Mouse (Mus musculus) myocyte (in vitro differentiated cells): ENCODE results near the gene Ddo.

Source experiments
- CEBPB ChIP-seq: IDR thresholded peaks from 2 replicates; pipeline ENCODE4 v1.6.1; 2011; ENCODE audit warnings: mild to moderate bottlenecking, moderate library complexity; ENCODE audit not compliant: poor library complexity, insufficient read depth, severe bottlenecking
- E2F4 ChIP-seq: IDR thresholded peaks from one replicate; pipeline ENCODE4 v1.6.1; 2011; ENCODE audit warnings: mild to moderate bottlenecking, control low read depth, moderate library complexity; ENCODE audit not compliant: insufficient read depth
- MAX ChIP-seq: IDR thresholded peaks from one replicate; pipeline ENCODE4 v1.6.1; 2011; ENCODE audit warnings: low read depth, mild to moderate bottlenecking, control low read depth
- MYOG ChIP-seq, 3 experiments: IDR thresholded peaks; one replicate each; pipeline ENCODE4 v1.6.1; 2011; ENCODE audit warnings: control low read depth in 2 of 3, low read depth in 2 of 3, mild to moderate bottlenecking in 2 of 3; ENCODE audit not compliant: insufficient read length in 2 of 3, control insufficient read depth in 1 of 3, insufficient read depth in 1 of 3
- POLR2A ChIP-seq: IDR thresholded peaks from one replicate; pipeline ENCODE4 v1.6.1; 2011; ENCODE audit warnings: low read depth, mild to moderate bottlenecking, control low read depth, moderate library complexity; ENCODE audit not compliant: insufficient read length
- POLR2AphosphoS2 ChIP-seq: IDR thresholded peaks from one replicate; pipeline ENCODE4 v1.6.1; 2011; ENCODE audit warnings: low read depth, control low read depth; ENCODE audit not compliant: insufficient read length
- REST ChIP-seq: IDR thresholded peaks from one replicate; pipeline ENCODE4 v1.6.1; 2011; ENCODE audit warnings: mild to moderate bottlenecking, control low read depth, moderate library complexity; ENCODE audit not compliant: insufficient read depth, insufficient read length
- SRF ChIP-seq: IDR thresholded peaks from one replicate; pipeline ENCODE4 v1.6.1; 2011; ENCODE audit warnings: low read depth; ENCODE audit not compliant: control insufficient read depth, insufficient read length
- TCF12 ChIP-seq: IDR thresholded peaks from one replicate; pipeline ENCODE4 v1.6.1; 2011; ENCODE audit warnings: mild to moderate bottlenecking, control low read depth; ENCODE audit not compliant: poor library complexity, insufficient read depth, severe bottlenecking
- TCF3 ChIP-seq: IDR thresholded peaks from one replicate; pipeline ENCODE4 v1.6.1; 2011; ENCODE audit warnings: low read depth, control low read depth; ENCODE audit not compliant: insufficient read length
- USF1 ChIP-seq: IDR thresholded peaks from one replicate; pipeline ENCODE4 v1.6.1; 2011; ENCODE audit warnings: low read depth, mild to moderate bottlenecking, control low read depth, moderate library complexity

DNA sequence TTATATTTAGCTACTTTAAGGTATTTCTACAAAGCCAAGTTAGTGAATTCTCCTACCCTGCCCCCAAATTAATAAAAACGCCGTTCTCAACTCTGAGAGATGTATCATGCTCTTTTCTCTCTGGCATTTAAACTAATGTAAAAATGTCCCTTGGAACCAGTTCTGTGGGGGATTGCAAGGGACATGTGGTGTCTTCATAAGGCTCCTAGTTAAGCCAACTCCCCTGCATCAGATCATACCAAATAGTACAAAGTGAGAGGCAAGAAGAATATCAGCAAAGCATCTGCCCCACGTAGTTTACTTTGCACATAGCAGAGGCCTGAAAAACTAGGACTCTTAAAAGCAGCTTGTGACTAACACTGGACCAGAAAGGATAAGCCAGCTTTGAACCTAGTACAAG, 86.9 kb downstream of the Ddo start:
- no peak for TF ChIP-seq POLR2A
- no peak for TF ChIP-seq CEBPB
- no peak for TF ChIP-seq POLR2AphosphoS2
- no peak for TF ChIP-seq TCF12
- no peak for TF ChIP-seq E2F4
- TF ChIP-seq MYOG (IDR thresholded peaks at IDR 0.05; ENCODE audit: control insufficient read depth in 1 of 3, insufficient read depth in 1 of 3, insufficient read length in 2 of 3, low read depth in 2 of 3) = no peak
- no peak for TF ChIP-seq REST
- TF ChIP-seq MAX = no peak
- TF ChIP-seq USF1 = no peak
- TF ChIP-seq TCF3 = no peak
- no peak for TF ChIP-seq SRF
